Mouse (Mus musculus): ENCODE data around the gene Syt3. TPM values are rescaled to one million over a fixed set of nuclear protein-coding genes. Genes with fewer than 3 reads are reported as not detected.

The Syt3 gene
- polyA plus RNA-seq, 2 experiments from 2014 or later: not detected

Other genes starting within 250 kb of the Syt3 start
- not detected for gene Klk1b16, start 247.3 kb upstream of the Syt3 start, polyA plus RNA-seq (2017; shearing (Covaris generic))
- gene Klk1b24, start 195.9 kb upstream of the Syt3 start, polyA plus RNA-seq (2017; shearing (Covaris generic)): not detected
- not detected for gene Klk1b3, start 185.9 kb upstream of the Syt3 start, polyA plus RNA-seq (2017; shearing (Covaris generic))
- gene Klk1b4, start 176.7 kb upstream of the Syt3 start, polyA plus RNA-seq (2017; shearing (Covaris generic)): not detected
- gene Klk1b5, start 168.2 kb upstream of the Syt3 start, polyA plus RNA-seq (2017; shearing (Covaris generic)): not detected
- not detected for gene Klk1, start 158.7 kb upstream of the Syt3 start, polyA plus RNA-seq (2017; shearing (Covaris generic))
- not detected for gene Gm36864, start 147.9 kb upstream of the Syt3 start, polyA plus RNA-seq (2017; shearing (Covaris generic))
- gene 1700028J19Rik, start 137.4 kb upstream of the Syt3 start, polyA plus RNA-seq (2017; shearing (Covaris generic)): 1 to 10 TPM; 1.0 to 1.7 TPM
- 10 to 100 TPM; 74.0 to 88.7 TPM for gene 2410002F23Rik, start 137.4 kb upstream of the Syt3 start, polyA plus RNA-seq (2017; shearing (Covaris generic))
- not detected for gene Acp4, start 126.7 kb upstream of the Syt3 start, polyA plus RNA-seq (2017; shearing (Covaris generic))
- not detected for gene Gm15517, start 122.7 kb upstream of the Syt3 start, polyA plus RNA-seq (2017; shearing (Covaris generic))
- gene Clec11a, start 77.2 kb upstream of the Syt3 start, polyA plus RNA-seq (2017; shearing (Covaris generic)): under 1 TPM; 0.51 to 0.73 TPM
- gene Shank1, start 73.8 kb upstream of the Syt3 start, polyA plus RNA-seq (2017; shearing (Covaris generic)): not detected
- gene 1700008O03Rik, start 1.7 kb downstream of the Syt3 start, polyA plus RNA-seq (2017; shearing (Covaris generic)): under 1 TPM; 0.59 to 0.66 TPM
- not detected for gene Lrrc4b, start 44.9 kb downstream of the Syt3 start, polyA plus RNA-seq (2017; shearing (Covaris generic))
- gene Aspdh, start 81.3 kb downstream of the Syt3 start, polyA plus RNA-seq (2017; shearing (Covaris generic)): not detected
- gene Josd2, start 83.9 kb downstream of the Syt3 start, polyA plus RNA-seq (2017; shearing (Covaris generic)): 10 to 100 TPM; 39.9 to 67.9 TPM
- gene Emc10, start 112.4 kb downstream of the Syt3 start, polyA plus RNA-seq (2017; shearing (Covaris generic)): 10 to 100 TPM; 23.7 to 25.6 TPM
- 1 to 10 TPM; 3.3 to 4.0 TPM for gene Fam71e1, start 112.5 kb downstream of the Syt3 start, polyA plus RNA-seq (2017; shearing (Covaris generic))
- not detected for gene Mybpc2, start 140.6 kb downstream of the Syt3 start, polyA plus RNA-seq (2017; shearing (Covaris generic))
- 1 to 10 TPM in 1 of 2 experiments, not detected in 1; 2.6 TPM for gene Spib, start 148.0 kb downstream of the Syt3 start, polyA plus RNA-seq (2017; shearing (Covaris generic))
- 10 to 100 TPM; 19.2 to 27.6 TPM for gene Pold1, start 164.7 kb downstream of the Syt3 start, polyA plus RNA-seq (2017; shearing (Covaris generic))
- 10 to 100 TPM; 38.0 to 61.3 TPM for gene Nr1h2, start 169.8 kb downstream of the Syt3 start, polyA plus RNA-seq (2017; shearing (Covaris generic))
- 1 to 10 TPM in 1 of 2 experiments, under 1 TPM in 1; 0.38 to 2.8 TPM for gene Napsa, start 188.3 kb downstream of the Syt3 start, polyA plus RNA-seq (2017; shearing (Covaris generic))
- gene Kcnc3, start 206.6 kb downstream of the Syt3 start, polyA plus RNA-seq (2017; shearing (Covaris generic)): not detected

All from activated CD4-positive, CD25-positive, alpha-beta regulatory T cell, adult 4 months (primary cell).